Mouse (Mus musculus) left cerebral cortex, adult 11 months (tissue): ENCODE results near the gene Crim1.

Experiments used
- DNase-seq: peaks from one replicate; pipeline ENCODE4 v3.0.0; 2022; ENCODE audit warnings: low spot score

The Crim1 gene

GRCm38 (mm10) chr17:78287391-78287790 is 87.3 kb downstream of the Crim1 start:
- no peak for DNase-seq

GRCm38 (mm10) chr17:78290153-78290876 is 90.3 kb downstream of the Crim1 start:
- DNase-seq: no peak

GRCm38 (mm10) chr17:78291030-78291429 is 91.0 kb downstream of the Crim1 start:
- no peak for DNase-seq

DNA sequence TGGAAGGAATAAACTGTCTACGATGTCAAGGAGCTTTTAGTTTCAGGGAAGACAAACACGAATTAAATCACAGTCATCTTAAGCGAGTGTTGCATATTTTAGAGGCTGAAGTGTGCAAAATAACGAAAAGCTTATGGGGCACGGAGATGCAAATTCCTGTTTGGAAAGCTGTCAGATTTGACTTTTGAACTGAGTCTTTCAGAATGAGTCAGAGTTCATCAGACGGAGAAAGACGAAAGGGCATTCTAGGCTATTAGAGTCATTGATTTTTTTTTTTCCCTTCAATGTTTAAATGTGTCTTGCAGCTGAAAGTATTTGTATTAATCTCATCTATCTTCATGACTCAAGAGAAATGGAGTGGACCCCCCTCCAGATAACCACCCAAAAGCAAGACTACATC is 92.3 kb downstream of the Crim1 start:
- DNase-seq: no peak

DNA sequence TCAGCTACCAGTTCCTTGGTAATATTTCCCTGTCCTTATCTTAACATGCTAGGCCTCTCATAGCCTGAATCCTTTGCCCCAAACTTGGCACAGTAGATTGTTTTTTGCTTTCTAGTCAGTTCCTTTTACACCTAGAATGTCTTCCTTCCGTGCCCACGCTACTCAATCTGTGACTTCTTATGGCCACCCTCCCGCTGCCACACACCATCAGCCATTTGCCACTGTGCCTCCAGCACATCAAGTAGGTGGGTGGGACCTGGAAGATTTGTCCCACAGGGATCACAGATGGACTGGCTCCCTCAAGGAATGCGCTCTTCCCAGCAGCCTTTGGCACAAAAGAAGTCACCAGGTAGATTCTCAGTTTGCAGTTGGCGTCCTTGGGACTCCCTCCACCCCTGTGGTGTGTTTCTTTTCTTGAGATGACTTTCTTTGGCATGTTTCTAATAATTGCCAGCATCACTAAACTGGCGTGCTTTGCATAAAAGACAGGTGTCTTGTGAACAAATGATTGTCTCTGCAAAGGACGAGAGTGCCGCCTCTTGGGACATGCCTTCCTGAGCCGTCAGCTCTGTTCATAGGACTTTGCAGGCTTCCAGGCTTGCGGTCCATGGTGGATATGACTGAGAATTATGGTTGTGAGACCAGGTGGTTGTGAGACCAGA is 92.9 kb downstream of the Crim1 start:
- DNase-seq: no peak

- DNase-seq: no peak
These were observed 95.9 kb downstream of the Crim1 start for GRCm38 (mm10) chr17:78295979-78296378.

DNA sequence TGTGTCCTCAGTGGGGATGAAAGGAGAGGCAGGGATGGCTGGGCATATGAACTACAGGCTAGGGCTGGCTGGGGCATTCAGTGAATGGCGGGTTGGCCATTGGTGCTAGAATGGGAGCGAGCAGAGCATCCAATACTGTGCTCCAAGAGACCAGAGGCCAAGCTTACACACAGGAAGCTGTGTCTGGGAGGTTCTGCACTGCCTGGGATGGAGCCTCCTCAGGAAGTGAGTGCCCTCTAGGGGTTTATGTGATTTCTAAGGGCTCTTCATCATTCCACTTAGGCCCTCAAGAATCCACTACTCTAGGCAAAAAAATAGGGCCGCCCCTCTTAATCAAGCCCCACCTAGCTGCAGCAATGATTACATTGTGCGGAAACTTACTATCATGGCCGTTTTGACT is 98.1 kb downstream of the Crim1 start:
- no peak for DNase-seq

DNA sequence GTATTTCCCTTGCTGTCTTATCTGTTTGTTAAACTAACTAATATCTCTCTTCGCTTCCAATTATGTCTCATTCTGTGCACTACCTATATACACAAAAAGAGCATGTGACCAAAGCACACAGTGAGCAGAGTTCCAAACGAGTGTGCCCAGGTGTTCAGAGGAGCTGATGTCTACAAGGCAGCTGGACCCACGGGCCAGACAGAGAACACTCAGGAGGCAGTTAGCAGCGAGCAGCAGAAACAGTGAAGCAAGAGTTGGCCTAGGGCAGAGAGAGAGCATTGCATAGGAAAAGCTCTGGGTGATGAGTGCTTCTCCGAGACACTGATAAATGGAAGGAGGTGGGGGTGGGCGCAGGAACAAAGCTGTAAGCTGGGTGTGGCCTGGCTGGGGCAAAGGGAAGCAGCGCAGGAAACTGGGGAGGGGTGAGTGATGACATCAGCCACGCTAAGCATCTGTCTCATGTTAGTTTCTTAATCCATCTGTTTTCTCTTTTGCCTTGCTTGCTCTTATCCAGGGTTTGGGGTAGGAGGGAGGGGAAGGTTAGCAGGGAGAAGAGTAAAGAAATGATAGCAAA is 99.0 kb downstream of the Crim1 start:
- DNase-seq: no peak

DNA sequence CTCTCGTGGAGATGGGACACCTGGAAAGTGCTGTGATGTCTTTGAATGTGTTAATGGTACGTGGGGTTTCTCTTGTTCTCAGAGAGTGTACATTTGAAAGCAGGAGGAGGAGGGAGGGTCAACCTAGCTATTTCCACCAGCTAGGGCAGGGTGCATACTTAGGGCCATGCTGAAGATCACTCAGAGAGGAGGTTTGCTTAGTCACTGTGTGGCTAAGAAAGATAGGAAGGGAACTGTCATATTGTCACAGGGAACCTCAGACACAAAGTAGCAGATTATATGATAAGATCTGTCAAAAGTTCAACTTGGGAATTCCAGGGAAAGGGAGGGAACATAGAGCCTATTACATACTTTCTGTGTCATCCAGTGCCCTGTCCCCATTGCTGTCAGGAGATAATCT is 103.0 kb downstream of the Crim1 start:
- no peak for DNase-seq

DNA sequence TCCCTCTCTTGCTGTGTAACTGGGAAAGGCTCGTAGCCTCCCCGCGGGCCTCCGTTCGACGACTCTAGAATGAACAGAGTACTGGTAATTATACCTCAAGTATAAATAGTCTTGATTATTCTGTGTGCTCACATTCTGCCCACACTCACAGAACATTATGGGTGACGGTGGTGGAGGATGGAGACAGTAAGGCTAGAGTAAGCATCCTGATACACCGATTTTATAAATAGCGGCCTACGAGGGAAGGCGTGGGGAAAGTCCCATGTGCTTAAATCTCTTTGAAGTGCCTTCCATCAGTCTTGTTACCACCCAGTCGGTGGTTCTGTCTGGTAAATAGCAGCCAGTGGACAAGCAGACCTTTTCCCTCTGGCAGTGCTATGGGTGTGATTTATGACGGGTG is 104.0 kb downstream of the Crim1 start:
- DNase-seq: no peak

- DNase-seq: no peak
These were observed 106.4 kb downstream of the Crim1 start for GRCm38 (mm10) chr17:78306434-78306833.

DNA sequence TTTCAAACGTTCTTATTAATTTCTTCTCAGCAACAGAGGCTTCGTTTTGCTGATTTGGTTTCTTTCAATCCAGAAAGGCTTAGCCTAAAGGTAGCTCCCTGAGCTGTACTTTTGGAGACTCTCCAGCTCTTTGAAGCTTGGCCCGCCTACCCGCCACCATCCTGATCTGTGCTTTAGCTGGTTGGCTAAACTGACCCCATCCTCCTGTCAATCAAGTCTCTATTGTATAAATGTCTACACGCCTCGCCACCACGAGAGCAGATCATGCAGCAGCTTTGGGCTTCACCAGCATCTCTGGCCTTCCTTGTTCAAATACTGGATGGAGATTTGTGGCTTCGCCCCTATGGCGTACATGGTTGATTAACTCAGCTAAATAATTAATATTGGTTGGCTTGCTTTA is 108.2 kb downstream of the Crim1 start:
- no peak for DNase-seq

DNA sequence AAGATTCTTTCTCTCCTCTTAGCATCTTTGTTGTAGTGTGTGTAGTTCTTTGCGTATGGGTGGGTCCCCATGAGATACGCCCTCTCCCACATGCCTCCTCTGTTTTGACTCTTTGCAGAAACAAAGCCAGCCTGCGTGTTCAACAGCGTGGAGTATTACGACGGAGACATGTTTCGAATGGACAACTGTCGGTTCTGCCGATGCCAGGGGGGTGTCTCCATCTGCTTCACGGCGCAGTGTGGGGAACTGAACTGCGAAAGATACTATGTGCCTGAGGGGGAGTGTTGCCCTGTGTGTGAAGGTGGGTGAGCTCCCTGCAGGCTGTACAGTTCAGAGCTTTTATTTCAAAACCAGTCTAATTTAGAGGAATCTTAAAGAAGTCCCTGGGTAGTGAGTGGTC is 113.0 kb downstream of the Crim1 start:
- DNase-seq: no peak

- DNase-seq: no peak
These were observed 113.6 kb downstream of the Crim1 start for GRCm38 (mm10) chr17:78313612-78314011.

GRCm38 (mm10) chr17:78315659-78316058 is 115.6 kb downstream of the Crim1 start:
- no peak for DNase-seq

DNA sequence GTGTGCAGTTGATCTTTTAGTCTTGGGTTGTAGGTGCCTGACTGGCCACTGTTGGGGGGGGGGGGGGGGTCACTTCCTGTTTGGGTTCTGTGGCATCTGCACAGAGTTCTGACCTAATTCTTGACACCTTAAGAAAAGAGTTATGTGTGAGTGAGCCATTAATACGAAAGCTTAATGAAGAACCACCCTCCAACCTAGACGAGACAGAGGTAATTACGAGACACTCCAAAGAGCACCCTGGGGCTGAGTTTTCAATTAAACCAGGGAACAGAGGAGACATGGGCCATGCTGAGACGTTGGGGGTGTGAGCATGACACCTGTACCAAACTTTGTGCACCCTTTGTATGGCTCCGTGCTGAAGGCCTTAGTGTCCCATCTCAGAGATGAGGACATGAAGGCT is 117.3 kb downstream of the Crim1 start:
- no peak for DNase-seq

DNA sequence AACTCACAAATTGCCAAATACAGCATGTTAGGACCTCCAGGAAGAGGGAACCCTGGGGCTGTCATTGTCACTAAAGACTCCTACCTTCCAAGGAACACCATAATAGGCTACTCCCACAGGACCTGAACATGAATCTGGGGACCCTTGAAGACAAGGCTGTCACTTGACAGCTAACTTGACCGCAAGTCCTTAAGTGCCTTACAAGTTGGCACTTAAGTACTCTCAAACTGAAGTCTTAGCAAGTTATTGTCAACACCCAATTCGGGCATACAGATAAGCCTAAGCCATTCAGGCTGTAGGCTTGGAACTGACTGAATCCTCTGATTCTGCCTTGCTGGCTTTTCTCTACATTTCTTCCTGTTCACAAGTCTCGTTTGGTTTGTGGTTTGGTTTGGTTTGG is 118.8 kb downstream of the Crim1 start:
- no peak for DNase-seq

DNA sequence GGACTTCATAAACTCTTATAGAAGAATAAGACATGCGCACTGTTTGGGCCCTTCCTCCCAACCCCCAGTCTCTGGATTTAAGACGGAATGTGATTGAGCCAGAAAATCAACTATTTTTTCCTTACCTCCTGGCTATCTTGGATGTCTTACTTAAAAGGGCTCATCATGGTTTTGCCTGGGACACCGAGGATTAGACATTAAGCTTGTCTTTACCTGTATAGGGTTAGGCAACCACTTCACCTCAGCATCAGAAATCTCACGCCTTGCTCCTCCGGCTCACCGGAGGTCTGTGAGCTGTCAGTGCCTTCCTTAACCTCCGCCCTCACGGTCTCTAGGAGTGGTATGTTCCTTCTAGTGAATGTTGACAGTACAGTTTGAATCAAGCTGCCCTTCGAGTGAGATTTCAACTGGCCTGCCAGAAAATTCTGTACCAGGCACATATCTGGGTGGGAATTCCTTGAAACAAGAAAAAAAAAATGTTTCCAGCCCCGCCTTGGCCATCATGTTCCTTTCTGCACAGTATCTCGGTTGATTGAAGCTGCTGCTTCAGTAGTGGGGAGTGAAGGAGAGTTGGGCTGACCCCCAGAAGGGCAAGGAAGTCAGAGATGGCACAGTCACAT is 121.3 kb downstream of the Crim1 start:
- DNase-seq: no peak

DNA sequence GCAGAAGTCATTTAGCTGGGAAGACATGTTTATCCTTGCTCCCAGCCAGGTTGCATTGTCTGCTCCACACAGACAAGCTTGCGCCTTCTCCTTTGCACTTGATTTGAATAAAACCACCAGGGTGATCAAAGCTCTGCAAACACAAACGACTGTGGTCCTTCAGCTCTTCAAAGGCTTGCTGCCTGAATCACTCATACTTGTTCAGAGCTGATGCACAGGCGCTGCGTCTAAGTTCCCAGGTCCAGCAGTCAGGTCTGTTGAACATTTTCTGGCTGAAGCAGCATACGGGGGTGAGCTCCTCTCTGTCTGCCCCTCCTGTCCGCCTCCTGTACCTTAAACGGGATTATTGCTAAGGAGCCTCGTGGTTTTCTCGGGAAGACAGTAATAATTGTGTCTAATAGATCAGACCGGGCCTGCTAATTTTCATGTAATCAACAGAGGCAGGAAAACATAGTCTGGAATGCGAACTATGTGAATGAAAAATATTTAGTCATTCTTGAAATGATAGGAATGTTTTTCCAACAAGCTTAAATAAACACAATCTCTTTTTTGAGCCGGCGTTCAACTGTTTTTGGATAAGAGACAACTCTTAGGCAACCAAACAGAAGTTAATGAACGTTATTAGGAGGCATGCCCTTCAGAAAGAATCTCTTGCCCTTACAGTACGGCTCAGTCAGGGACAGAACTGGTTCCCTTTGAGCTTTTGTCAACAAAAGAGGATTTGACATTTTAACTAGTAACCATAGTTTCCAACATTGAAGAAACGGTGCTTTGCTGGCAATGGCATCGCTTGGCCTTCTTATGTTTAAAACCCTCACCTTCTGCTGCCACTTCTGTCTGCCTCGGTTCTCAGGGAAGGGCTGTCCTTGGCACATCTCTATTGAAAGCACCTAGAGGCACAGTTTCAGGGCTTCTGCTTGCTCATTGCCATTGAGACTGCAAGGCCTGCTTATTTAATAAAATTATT is 122.6 kb downstream of the Crim1 start:
- no peak for DNase-seq

DNA sequence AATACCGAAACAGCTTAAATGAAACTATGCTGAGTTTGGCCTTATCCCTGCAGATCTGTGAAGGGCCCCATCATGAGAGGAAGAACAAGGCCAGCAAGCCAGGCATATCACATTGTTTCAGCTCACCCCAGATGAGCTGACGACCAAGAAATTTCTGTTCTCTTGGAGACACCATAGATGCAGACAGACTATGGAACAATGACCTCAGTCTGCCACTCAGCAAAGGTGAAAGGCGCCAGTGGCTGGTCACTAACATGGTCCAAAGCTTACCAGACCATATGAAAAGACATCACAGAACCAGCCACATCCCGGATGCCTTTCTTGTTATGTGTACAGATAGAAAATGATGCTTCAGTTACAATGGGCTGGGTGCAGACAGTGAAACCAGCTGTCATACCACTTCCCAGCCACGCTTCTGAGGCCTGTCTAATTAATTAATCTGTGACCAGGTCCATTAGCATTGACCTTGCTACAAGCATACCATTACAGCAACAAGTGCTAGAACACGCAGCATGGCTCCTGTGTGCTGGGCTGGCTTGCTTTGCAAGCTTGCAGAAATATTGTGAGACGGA is 125.8 kb downstream of the Crim1 start:
- no peak for DNase-seq

GRCm38 (mm10) chr17:78326381-78326780 is 126.3 kb downstream of the Crim1 start:
- no peak for DNase-seq

DNA sequence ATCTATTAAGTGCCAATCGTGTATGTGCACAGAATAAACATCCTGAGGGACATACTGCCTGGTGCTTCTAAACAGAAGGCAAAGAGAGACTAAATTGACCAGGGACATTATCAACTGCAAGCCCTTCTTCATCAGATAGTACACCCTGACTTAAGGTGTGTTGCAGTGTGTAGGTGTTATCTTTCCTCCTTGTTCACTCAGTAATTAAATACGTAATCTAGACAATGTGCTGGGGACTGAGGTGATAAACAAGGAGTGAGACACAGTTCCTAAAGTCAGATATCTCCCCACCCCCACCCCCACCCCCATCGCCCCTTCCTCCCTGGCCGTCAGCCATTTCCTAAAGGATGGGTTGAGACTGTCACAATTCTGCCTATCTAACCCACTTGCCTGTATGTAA is 127.1 kb downstream of the Crim1 start:
- no peak for DNase-seq
